Mouse (Mus musculus): ENCODE results near the gene Sppl2b. TPM values are rescaled to one million over a fixed set of nuclear protein-coding genes. Genes with fewer than 3 reads are reported as not detected.

Gene Sppl2b
- polyA plus RNA-seq, 1 experiment = 123 TPM

GRCm38 (mm10) chr10:80911891-80912290 lies 56.8 kb downstream of the Sppl2b start:
- H3K27ac ChIP-seq (ENCODE audit: insufficient read depth, low read length) = no peak overlapping the region
- no peak for DNase-seq
- no peak for TF ChIP-seq POLR2A (IDR thresholded peaks at IDR 0.05; ENCODE audit: borderline replicate concordance, insufficient read depth, low read length)
- no peak for TF ChIP-seq CTCF (IDR thresholded peaks at IDR 0.05; ENCODE audit: borderline replicate concordance, insufficient read depth, low read depth, low read length)
- H3K4me1 ChIP-seq (ENCODE audit: control insufficient read depth, insufficient read depth, low read length) = peaks cover 47% of the 10 kb centered on the region
- H3K4me3 ChIP-seq (replicated peaks; ENCODE audit: insufficient read depth, low read depth, low read length) = no peak overlapping the region
- no peaks in the 10 kb centered on the region for H3K27me3 ChIP-seq (ENCODE audit: control insufficient read depth, insufficient read depth, low read length)

GRCm38 (mm10) chr10:80913364-80914011 lies 58.4 kb downstream of the Sppl2b start:
- no peak for DNase-seq
- Histone ChIP-seq H3K4me1 (ENCODE audit: control insufficient read depth, insufficient read depth, low read length) (peaks cover 47% of the 10 kb centered on the region), H3K27ac (ENCODE audit: insufficient read depth, low read length) (peak overlapping the region; percentile 81), H3K4me3 (replicated peaks; ENCODE audit: insufficient read depth, low read depth, low read length) (no peak overlapping the region), H3K27me3 (ENCODE audit: control insufficient read depth, insufficient read depth, low read length) (no peaks in the 10 kb centered on the region)
- no peak for TF ChIP-seq CTCF (IDR thresholded peaks at IDR 0.05; ENCODE audit: borderline replicate concordance, insufficient read depth, low read depth, low read length)
- TF ChIP-seq POLR2A (IDR thresholded peaks at IDR 0.05; ENCODE audit: borderline replicate concordance, insufficient read depth, low read length) = no peak
- WGBS = 30% methylated on average over 7 of the region's 8 CpGs

- 7% methylated on average over 5 of the region's 5 CpGs for WGBS
- H3K27me3 ChIP-seq (ENCODE audit: control insufficient read depth, insufficient read depth, low read length) = no peaks in the 10 kb centered on the region
- H3K27ac ChIP-seq (ENCODE audit: insufficient read depth, low read length) = peak overlapping the region; percentile 81
- no peak for TF ChIP-seq POLR2A (IDR thresholded peaks at IDR 0.05; ENCODE audit: borderline replicate concordance, insufficient read depth, low read length)
- no peak for TF ChIP-seq CTCF (IDR thresholded peaks at IDR 0.05; ENCODE audit: borderline replicate concordance, insufficient read depth, low read depth, low read length)
- H3K4me3 ChIP-seq (replicated peaks; ENCODE audit: insufficient read depth, low read depth, low read length) = no peak overlapping the region
- peaks cover 47% of the 10 kb centered on the region for H3K4me1 ChIP-seq (ENCODE audit: control insufficient read depth, insufficient read depth, low read length)
- peak; percentile 84 to 91 for DNase-seq
Observed at GRCm38 (mm10) chr10:80914253-80914656, 59.2 kb downstream of the Sppl2b start.

GRCm38 (mm10) chr10:80915260-80915659 lies 60.2 kb downstream of the Sppl2b start:
- DNase-seq = no peak
- H3K4me3 ChIP-seq (replicated peaks; ENCODE audit: insufficient read depth, low read depth, low read length) = no peak overlapping the region
- TF ChIP-seq CTCF (IDR thresholded peaks at IDR 0.05; ENCODE audit: borderline replicate concordance, insufficient read depth, low read depth, low read length) = no peak
- no peak for TF ChIP-seq POLR2A (IDR thresholded peaks at IDR 0.05; ENCODE audit: borderline replicate concordance, insufficient read depth, low read length)
- 30% methylated on average over 2 of the region's 2 CpGs for WGBS
- H3K27ac ChIP-seq (ENCODE audit: insufficient read depth, low read length) = peak overlapping the region; percentile 66; the same call in 1 of the 2 replicates
- H3K27me3 ChIP-seq (ENCODE audit: control insufficient read depth, insufficient read depth, low read length) = no peaks in the 10 kb centered on the region
- peaks cover 43% of the 10 kb centered on the region for H3K4me1 ChIP-seq (ENCODE audit: control insufficient read depth, insufficient read depth, low read length)

- no peak overlapping the region for H3K27ac ChIP-seq (ENCODE audit: insufficient read depth, low read length)
- H3K4me1 ChIP-seq (ENCODE audit: control insufficient read depth, insufficient read depth, low read length) = peaks cover 38% of the 10 kb centered on the region
- TF ChIP-seq CTCF (IDR thresholded peaks at IDR 0.05; ENCODE audit: borderline replicate concordance, insufficient read depth, low read depth, low read length) (no peak), POLR2A (IDR thresholded peaks at IDR 0.05; ENCODE audit: borderline replicate concordance, insufficient read depth, low read length) (no peak)
- H3K27me3 ChIP-seq (ENCODE audit: control insufficient read depth, insufficient read depth, low read length) = no peaks in the 10 kb centered on the region
- 62% methylated on average over 4 of the region's 4 CpGs for WGBS
- H3K4me3 ChIP-seq (replicated peaks; ENCODE audit: insufficient read depth, low read depth, low read length) = no peak overlapping the region
- DNase-seq = no peak
Observed at GRCm38 (mm10) chr10:80915736-80916135, 60.7 kb downstream of the Sppl2b start.

- WGBS = 3% methylated on average over 15 of the region's 15 CpGs
- Histone ChIP-seq H3K27me3 (ENCODE audit: control insufficient read depth, insufficient read depth, low read length) (no peaks in the 10 kb centered on the region), H3K4me3 (replicated peaks; ENCODE audit: insufficient read depth, low read depth, low read length) (peak overlapping the region; percentile 90), H3K4me1 (ENCODE audit: control insufficient read depth, insufficient read depth, low read length) (peaks cover 27% of the 10 kb centered on the region), H3K27ac (ENCODE audit: insufficient read depth, low read length) (peak overlapping the region; percentile 79; the same call in 1 of the 2 replicates)
- DNase-seq = peak; percentile 40 to 46
- TF ChIP-seq POLR2A (IDR thresholded peaks at IDR 0.05; ENCODE audit: borderline replicate concordance, insufficient read depth, low read length) (no peak), CTCF (IDR thresholded peaks at IDR 0.05; ENCODE audit: borderline replicate concordance, insufficient read depth, low read depth, low read length) (no peak)
Observed at GRCm38 (mm10) chr10:80917336-80917778, 62.3 kb downstream of the Sppl2b start.

- peak within 1 kb of the TSS; percentile 90 for H3K4me3 ChIP-seq (replicated peaks; ENCODE audit: insufficient read depth, low read depth, low read length)
- peaks cover 23% of the 10 kb centered on the region for H3K4me1 ChIP-seq (ENCODE audit: control insufficient read depth, insufficient read depth, low read length)
- DNase-seq = peak; percentile 86 to 90
- peak within 1 kb of the TSS; percentile 79 for H3K27ac ChIP-seq (ENCODE audit: insufficient read depth, low read length)
- no peaks in the 10 kb centered on the region for H3K27me3 ChIP-seq (ENCODE audit: control insufficient read depth, insufficient read depth, low read length)
- WGBS = under 1% methylated on average over 61 of the region's 61 CpGs
- peak; percentile 64; the same call in 1 of the 2 replicates for TF ChIP-seq POLR2A (IDR thresholded peaks at IDR 0.05; ENCODE audit: borderline replicate concordance, insufficient read depth, low read length)
- TF ChIP-seq CTCF (IDR thresholded peaks at IDR 0.05; ENCODE audit: borderline replicate concordance, insufficient read depth, low read depth, low read length) = no peak
Observed at GRCm38 (mm10) chr10:80917779-80918434, 62.8 kb downstream of the Sppl2b start, which contains the start of gene Lmnb2. Lmnb2 (minus strand) TSS chr10:80918245.

Other genes starting within 250 kb of the Sppl2b start
- 3.5 and 4.2 TPM in 2 replicates for gene Gm49322, start 249.3 kb upstream of the Sppl2b start, polyA plus RNA-seq (2012; rRNA removed)
- 208 and 218 TPM in 2 replicates for gene Csnk1g2, start 232.4 kb upstream of the Sppl2b start, polyA plus RNA-seq (2012; rRNA removed)
- 106 and 108 TPM in 2 replicates for gene Btbd2, start 198.2 kb upstream of the Sppl2b start, polyA plus RNA-seq (2012; rRNA removed)
- 59.3 and 64.4 TPM in 2 replicates for gene Mknk2, start 177.2 kb upstream of the Sppl2b start, polyA plus RNA-seq (2012; rRNA removed)
- gene Mob3a, start 153.3 kb upstream of the Sppl2b start, polyA plus RNA-seq (2012; rRNA removed) = 12.6 and 14.2 TPM in 2 replicates
- 112 and 117 TPM in 2 replicates for gene Izumo4, start 153.1 kb upstream of the Sppl2b start, polyA plus RNA-seq (2012; rRNA removed)
- gene Ap3d1, start 113.0 kb upstream of the Sppl2b start, polyA plus RNA-seq (2012; rRNA removed) = 175 and 189 TPM in 2 replicates
- 101 and 115 TPM in 2 replicates for gene Dot1l, start 100.1 kb upstream of the Sppl2b start, polyA plus RNA-seq (2012; rRNA removed)
- 52.0 and 66.4 TPM in 2 replicates for gene Sf3a2, start 57.1 kb upstream of the Sppl2b start, polyA plus RNA-seq (2012; rRNA removed)
- gene Plekhj1, start 56.6 kb upstream of the Sppl2b start, polyA plus RNA-seq (2012; rRNA removed) = 106 and 122 TPM in 2 replicates
- 3.0 and 4.3 TPM in 2 replicates for gene Amh, start 50.0 kb upstream of the Sppl2b start, polyA plus RNA-seq (2012; rRNA removed)
- gene Jsrp1, start 41.8 kb upstream of the Sppl2b start, polyA plus RNA-seq (2012; rRNA removed) = 0.27 and 0.38 TPM in 2 replicates
- gene Oaz1, start 28.6 kb upstream of the Sppl2b start, polyA plus RNA-seq (2012; rRNA removed) = 776 and 779 TPM in 2 replicates
- gene Lingo3, start 11.2 kb upstream of the Sppl2b start, polyA plus RNA-seq (2012; rRNA removed) = 54.4 and 69.1 TPM in 2 replicates
- gene Lsm7, start 66 bp upstream of the Sppl2b start, polyA plus RNA-seq (2012; rRNA removed) = 213 and 215 TPM in 2 replicates
- 0.41 and 0.74 TPM in 2 replicates for gene Tmprss9, start 16.6 kb downstream of the Sppl2b start, polyA plus RNA-seq (2012; rRNA removed)
- 208 and 217 TPM in 2 replicates for gene Timm13, start 45.7 kb downstream of the Sppl2b start, polyA plus RNA-seq (2012; rRNA removed)
- 39.0 and 42.8 TPM in 2 replicates for gene Lmnb2, start 63.0 kb downstream of the Sppl2b start, polyA plus RNA-seq (2012; rRNA removed)
- 30.6 and 33.3 TPM in 2 replicates for gene Gadd45b, start 74.8 kb downstream of the Sppl2b start, polyA plus RNA-seq (2012; rRNA removed)
- 21.0 and 23.0 TPM in 2 replicates for gene Gng7, start 159.7 kb downstream of the Sppl2b start, polyA plus RNA-seq (2012; rRNA removed)
- 126 and 136 TPM in 2 replicates for gene Diras1, start 170.4 kb downstream of the Sppl2b start, polyA plus RNA-seq (2012; rRNA removed)
- 75.2 and 77.0 TPM in 2 replicates for gene Slc39a3, start 182.2 kb downstream of the Sppl2b start, polyA plus RNA-seq (2012; rRNA removed)
- 231 and 240 TPM in 2 replicates for gene Sgta, start 204.9 kb downstream of the Sppl2b start, polyA plus RNA-seq (2012; rRNA removed)
- gene Thop1, start 214.8 kb downstream of the Sppl2b start, polyA plus RNA-seq (2012; rRNA removed) = 54.7 and 55.3 TPM in 2 replicates
- 0.33 and 0.41 TPM in 2 replicates for gene Creb3l3, start 243.6 kb downstream of the Sppl2b start, polyA plus RNA-seq (2012; rRNA removed)

Measured in cerebellum, adult 2 months (tissue).